Mouse (Mus musculus) mouse embryonic stem cell (cell line): ENCODE results near the gene Krt33b.

ENCODE experiments used
- in situ Hi-C, 2 experiments: fragments of 300-500 bp; cut with MboI; formaldehyde crosslinking; loops; 1 replicate in 1 of 2; 3 replicates in 1 of 2; pipeline ENCODE4 v1.14.3; 2019 to 2020; ENCODE audit warnings: low sequenced_read_pairs in 2 of 2, low pct_unique_long_range_greater_than_20kb in 1 of 2, mixed read lengths in 1 of 2; ENCODE audit not compliant: unreplicated experiment in 1 of 2

The Krt33b gene

GRCm38 (mm10) chr11:100029768-100030167 lies at the start of gene Krt33b:
Gene Krt33b (minus strand): TSS chr11:100029868.
- in situ Hi-C loops = no loop called here

GRCm38 (mm10) chr11:100073873-100074272 lies 44.2 kb upstream of the Krt33b start:
- in situ Hi-C loops = no loop called here

- in situ Hi-C loops = loop anchor here in 1 of 2 experiments (10.0 kb wide), 1 partner anchor 227 kb away; no protein-coding TSS in a partner anchor
Observed at GRCm38 (mm10) chr11:100067293-100068036, 37.8 kb upstream of the Krt33b start.

DNA sequence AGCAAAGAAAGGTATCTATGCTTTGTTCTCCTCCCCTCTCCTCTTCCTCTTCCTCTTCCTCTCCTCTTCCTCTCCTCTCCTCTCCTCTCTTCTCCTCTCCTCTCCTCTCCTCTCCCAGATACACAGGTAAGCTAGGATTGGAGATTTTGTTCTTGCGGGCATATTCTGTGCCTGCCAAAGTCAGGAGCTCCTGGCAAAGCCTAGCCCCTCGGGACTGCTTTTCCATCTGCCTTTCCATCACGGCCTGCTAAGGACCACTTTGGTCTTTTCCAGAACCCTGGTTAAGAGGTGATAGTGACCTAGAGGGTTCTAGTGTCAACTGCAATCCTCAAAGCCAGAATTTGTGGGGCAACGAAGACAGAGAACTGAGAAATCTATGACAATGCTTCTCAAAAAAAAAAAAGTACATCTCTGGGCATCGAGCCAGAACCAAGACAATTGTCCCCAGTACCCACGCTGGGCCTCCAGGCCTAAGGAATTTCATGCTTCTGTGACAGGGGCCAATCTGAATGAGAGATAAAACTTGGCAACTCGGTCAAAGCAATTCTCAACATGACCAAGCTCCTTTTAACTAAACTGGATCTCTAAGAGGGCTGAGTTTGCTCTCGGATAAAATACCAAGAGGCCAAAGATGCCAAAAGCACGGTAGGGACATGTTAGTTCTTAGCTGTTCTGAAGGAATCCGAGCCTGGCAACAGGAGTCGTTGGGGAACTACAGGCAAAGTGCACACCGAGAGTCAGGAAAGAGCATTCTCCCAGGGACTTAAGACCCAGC lies 36.8 kb upstream of the Krt33b start:
- in situ Hi-C loops = loop anchor here in 1 of 2 experiments (10.0 kb wide), 1 partner anchor 228 kb away; no protein-coding TSS in a partner anchor

- in situ Hi-C loops = no loop called here
Observed at GRCm38 (mm10) chr11:100058875-100059274, 29.2 kb upstream of the Krt33b start.

GRCm38 (mm10) chr11:100055686-100056655 lies 26.3 kb upstream of the Krt33b start:
- in situ Hi-C loops = no loop called here

DNA sequence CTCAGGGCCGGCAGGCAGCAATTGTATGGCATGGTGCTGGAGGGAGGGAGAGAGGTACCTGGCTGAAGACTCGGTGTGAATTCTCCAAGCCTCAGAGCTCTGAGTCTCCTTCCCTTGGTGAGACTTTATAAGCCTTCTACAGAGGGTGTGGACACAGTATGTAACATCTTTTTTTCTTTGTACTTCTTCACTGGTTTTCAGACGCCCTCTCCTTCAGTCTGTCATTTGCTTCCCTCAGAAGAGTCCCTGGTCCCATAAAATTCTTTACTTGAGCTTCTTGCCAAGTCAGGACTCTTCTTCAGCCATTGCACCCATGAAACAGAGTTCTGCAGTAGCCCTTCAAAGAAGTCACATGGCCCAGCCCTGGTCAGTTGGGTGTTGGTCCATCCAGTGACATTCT lies 20.8 kb upstream of the Krt33b start, which contains the start of gene Krt31:
Gene Krt31, minus strand, starts transcription at position 101 of the 400 bp plus-strand sequence.
- in situ Hi-C loops = no loop called here

- in situ Hi-C loops = no loop called here
Observed at GRCm38 (mm10) chr11:100047193-100047592, 17.5 kb upstream of the Krt33b start.

- in situ Hi-C loops = no loop called here
Observed at GRCm38 (mm10) chr11:100046303-100046866, 16.7 kb upstream of the Krt33b start.

GRCm38 (mm10) chr11:100041454-100041853 lies 11.8 kb upstream of the Krt33b start, which contains the start of gene Krt34:
Gene Krt34 (minus strand): TSS chr11:100041554.
- in situ Hi-C loops = no loop called here

- in situ Hi-C loops = no loop called here
Observed at GRCm38 (mm10) chr11:100021438-100021837, 8.2 kb downstream of the Krt33b start.

DNA sequence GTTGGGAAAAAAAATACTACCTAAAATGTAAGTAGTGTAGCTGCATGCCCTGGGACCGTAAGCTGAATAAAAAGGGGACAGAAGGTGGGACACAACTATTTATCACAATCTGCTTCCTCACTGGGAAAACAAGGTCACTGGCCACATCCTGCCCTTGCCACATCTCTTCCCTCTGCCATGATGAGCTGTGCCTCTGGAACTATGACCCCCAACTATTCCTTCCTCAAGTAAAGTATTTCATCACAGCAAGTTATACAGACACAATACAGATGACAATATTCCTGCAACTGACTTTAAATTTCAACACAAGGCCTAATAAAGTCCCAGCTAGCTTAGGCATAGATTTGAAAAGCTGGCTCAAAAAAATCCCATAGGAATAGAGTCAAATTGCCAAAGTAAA lies 10.2 kb downstream of the Krt33b start:
- in situ Hi-C loops = no loop called here

DNA sequence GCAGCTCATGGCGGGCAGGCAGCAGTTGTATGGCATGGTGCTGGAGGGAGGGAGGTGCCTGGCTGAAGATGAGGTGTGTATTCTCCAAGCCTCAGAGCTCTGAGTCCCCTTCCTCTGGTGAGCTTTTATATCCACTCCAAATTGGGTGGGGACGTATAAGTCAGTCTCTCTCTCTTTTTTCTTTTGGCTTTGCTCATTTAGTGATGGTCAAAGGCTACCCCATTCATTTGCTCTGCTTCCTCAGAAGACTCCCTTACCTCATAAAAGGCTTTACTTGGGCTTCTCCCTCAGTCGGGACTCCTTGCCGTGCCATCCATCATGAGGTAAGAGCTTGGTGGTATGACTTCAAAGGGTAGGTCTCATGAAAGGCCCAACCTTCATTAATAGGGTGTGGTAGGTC lies 13.6 kb downstream of the Krt33b start, which contains the start of gene Krt33a:
Gene Krt33a, minus strand, starts transcription at position 101 of the 400 bp plus-strand sequence.
- in situ Hi-C loops = no loop called here

GRCm38 (mm10) chr11:100013691-100014171 lies 15.9 kb downstream of the Krt33b start:
- in situ Hi-C loops = no loop called here

DNA sequence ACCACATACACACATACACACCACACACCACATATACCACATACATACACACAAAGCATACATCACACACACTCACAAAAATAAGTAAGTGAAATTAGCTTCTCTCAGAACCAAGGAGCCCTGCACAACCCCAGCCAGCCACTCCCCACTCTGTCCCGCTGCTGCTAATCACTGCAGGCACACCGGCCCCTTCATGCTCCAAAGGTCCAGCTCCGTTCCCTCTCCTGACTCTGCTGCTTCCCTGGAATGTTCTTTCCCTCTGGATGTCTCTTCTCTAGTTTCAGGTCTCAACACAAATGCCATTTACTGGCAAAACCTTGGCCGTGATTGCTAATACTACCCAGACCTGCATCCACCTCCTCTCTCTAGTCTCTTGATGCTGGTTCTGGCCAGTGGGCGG lies 19.0 kb downstream of the Krt33b start:
- in situ Hi-C loops = no loop called here

GRCm38 (mm10) chr11:100008336-100008735 lies 21.3 kb downstream of the Krt33b start:
- in situ Hi-C loops = no loop called here

DNA sequence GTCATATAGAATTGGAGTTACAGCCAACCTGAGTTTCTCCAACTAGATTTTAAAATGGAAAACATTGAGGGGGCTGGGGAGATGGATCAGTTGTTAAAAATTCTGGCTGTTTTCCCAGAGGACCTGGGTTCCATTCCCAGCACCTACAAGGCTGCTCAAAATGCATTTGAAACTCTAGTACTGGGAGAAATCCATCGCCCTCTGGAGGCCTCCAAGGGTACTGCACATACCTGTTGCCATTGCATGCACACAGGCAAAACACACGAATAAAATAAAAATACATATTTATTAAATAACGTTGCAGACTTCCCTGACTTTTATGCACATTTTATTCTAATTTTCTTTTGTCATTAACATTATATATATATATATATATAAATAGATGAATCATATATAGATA lies 23.0 kb downstream of the Krt33b start:
- in situ Hi-C loops = no loop called here

GRCm38 (mm10) chr11:100005905-100006304 lies 23.8 kb downstream of the Krt33b start:
- in situ Hi-C loops = no loop called here
